Mouse (Mus musculus) left cerebral cortex, adult 8-10 months (tissue): ENCODE measurements around the gene Abhd10. TPM values are rescaled to one million over a fixed set of nuclear protein-coding genes. Genes with fewer than 3 reads are reported as not detected.

ENCODE experiments used
- total RNA-seq, 4 experiments: library from RNA; stranded (reverse); gene quantifications; 2 replicates each; pipeline ENCODE4 v1.2.4; 2022

Gene Abhd10
- total RNA-seq, 4 experiments from 2014 or later = 18.8 to 25.5 (median 25.4) TPM

Other genes starting within 250 kb of the Abhd10 start
- gene Gm609, start 250.0 kb downstream of the Abhd10 start, total RNA-seq = under 1 TPM; 0.25 to 0.41 (median 0.38) TPM
- not detected for gene Gm17783, start 210.9 kb downstream of the Abhd10 start, total RNA-seq
- gene Slc9c1, start 207.6 kb downstream of the Abhd10 start, total RNA-seq = not detected
- gene Gcsam, start 132.6 kb downstream of the Abhd10 start, total RNA-seq = not detected
- under 1 TPM in 3 of 4 experiments, not detected in 1; 0.16 to 0.55 (median 0.25) TPM for gene BC016579, start 88.9 kb downstream of the Abhd10 start, total RNA-seq
- 1 to 10 TPM; 1.3 to 3.3 (median 1.8) TPM for gene Tmprss7, start 49.3 kb downstream of the Abhd10 start, total RNA-seq
- 100 to 1,000 TPM; 282 to 335 (median 308) TPM for gene Tagln3, start 18.3 kb downstream of the Abhd10 start, total RNA-seq
- 1 to 10 TPM; 6.1 to 8.0 (median 7.6) TPM for gene Phldb2, start 210.6 kb upstream of the Abhd10 start, total RNA-seq